In the genomic region with DNA sequence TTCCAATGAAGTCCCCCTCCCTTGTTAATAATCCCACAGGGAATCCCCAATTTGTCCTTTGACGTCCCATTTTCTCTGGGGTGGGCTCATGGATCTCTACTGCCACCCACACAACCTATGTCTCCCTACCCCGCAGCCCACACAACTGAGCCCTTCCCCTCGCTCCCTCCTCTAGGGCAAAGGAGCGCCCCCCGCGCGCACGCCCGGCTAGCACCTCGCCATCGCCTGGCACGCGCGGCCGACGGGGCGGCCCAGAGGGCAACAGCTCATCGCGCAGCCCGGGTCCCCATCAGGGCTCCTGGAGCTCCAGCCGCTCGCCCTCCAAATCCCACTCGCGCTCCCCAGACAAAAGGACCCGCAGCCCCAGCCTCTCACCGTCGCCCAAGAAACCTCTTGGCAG, we compare ENCODE assay signal across 8 mouse cellular contexts. TPM values are rescaled to one million over a fixed set of nuclear protein-coding genes. Genes with fewer than 3 reads are reported as not detected.
DNase-seq lines count a peak whose midpoint lies in the region; ATAC-seq lines count a peak whose summit lies in the region.
"Had no signal": no experiment of that assay in that cellular context is flagged by ENCODE, and none has a peak within 500 bp of the region (broad histone marks: within the 10 kb centered on the region; RNA-seq: fewer than 3 reads in every experiment).

No protein-coding gene starts in this region.

- no peaks in the 10 kb centered on the region for H3K9me3 ChIP-seq in liver, embryonic 11.5 days (ENCODE audit: control insufficient read depth, low read length)
- H3K9me3 ChIP-seq in forebrain, embryonic 12.5 days, result no peaks in the 10 kb centered on the region
- H3K9me3 ChIP-seq in limb, embryonic 10.5 days (replicated peaks), result no peaks in the 10 kb centered on the region
- H3K9me3 ChIP-seq in stomach, embryonic 14.5 days (ENCODE audit: control insufficient read depth, low read depth, low read length), result no peaks in the 10 kb centered on the region

- peak overlapping the region; percentile 63 for H3K4me2 ChIP-seq in liver, embryonic 11.5 days
- H3K4me2 ChIP-seq in forebrain, embryonic 12.5 days, result peak overlapping the region; percentile 92
- peak overlapping the region; percentile 89 for H3K4me2 ChIP-seq in stomach, embryonic 14.5 days (replicated peaks; ENCODE audit: low read depth, low read length)

- WGBS in liver, embryonic 11.5 days, result 5% methylated on average over 27 of the region's 27 CpGs
- 1% methylated on average over 27 of the region's 27 CpGs for WGBS in forebrain, embryonic 12.5 days
- WGBS in limb, embryonic 10.5 days, result 3% methylated on average over 27 of the region's 27 CpGs
- 2% methylated on average over 27 of the region's 27 CpGs for WGBS in stomach, embryonic 14.5 days

- H3K4me1 ChIP-seq in liver, embryonic 11.5 days (replicated peaks; ENCODE audit: control insufficient read depth, insufficient read depth, low read length), result no peaks in the 10 kb centered on the region
- H3K4me1 ChIP-seq in forebrain, embryonic 12.5 days, result peaks cover 24% of the 10 kb centered on the region
- peaks cover 24% of the 10 kb centered on the region for H3K4me1 ChIP-seq in limb, embryonic 10.5 days
- H3K4me1 ChIP-seq in stomach, embryonic 14.5 days (ENCODE audit: control insufficient read depth, insufficient read depth, low read length), result 0 out of 2 replicates have a peak, but pooled peaks cover 3% of the 10 kb centered on the region

- peaks cover 89% of the 10 kb centered on the region for H3K27me3 ChIP-seq in liver, embryonic 11.5 days (replicated peaks; ENCODE audit: control insufficient read depth, insufficient read depth, low read length)
- peaks cover 93% of the 10 kb centered on the region for H3K27me3 ChIP-seq in forebrain, embryonic 12.5 days
- peaks cover 97% of the 10 kb centered on the region for H3K27me3 ChIP-seq in limb, embryonic 10.5 days (ENCODE audit: low read depth, poor library complexity, severe bottlenecking)
- peaks cover 24% of the 10 kb centered on the region for H3K27me3 ChIP-seq in stomach, embryonic 14.5 days (ENCODE audit: control insufficient read depth, insufficient read depth, low read length)

- no peak overlapping the region for H3K9ac ChIP-seq in liver, embryonic 11.5 days (ENCODE audit: low read depth, low read length)
- H3K9ac ChIP-seq in forebrain, embryonic 12.5 days, result no peak overlapping the region
- H3K9ac ChIP-seq in stomach, embryonic 14.5 days (replicated peaks; ENCODE audit: low read depth, low read length), result peak overlapping the region; percentile 41; the same call in 1 of the 2 replicates

- H3K36me3 ChIP-seq in liver, embryonic 11.5 days (ENCODE audit: control insufficient read depth, insufficient read depth, low read length), result no peaks in the 10 kb centered on the region
- H3K36me3 ChIP-seq in forebrain, embryonic 12.5 days (replicated peaks), result no peaks in the 10 kb centered on the region
- no peaks in the 10 kb centered on the region for H3K36me3 ChIP-seq in limb, embryonic 10.5 days
- no peaks in the 10 kb centered on the region for H3K36me3 ChIP-seq in stomach, embryonic 14.5 days (ENCODE audit: control insufficient read depth, insufficient read depth, low read length)

- peak overlapping the region; percentile 42; the same call in 1 of the 2 replicates for H3K4me3 ChIP-seq in liver, embryonic 11.5 days (ENCODE audit: low read depth, low read length)
- peak overlapping the region; percentile 48 for H3K4me3 ChIP-seq in forebrain, embryonic 12.5 days (replicated peaks)
- H3K4me3 ChIP-seq in limb, embryonic 10.5 days, result peak overlapping the region; percentile 55
- H3K4me3 ChIP-seq in stomach, embryonic 14.5 days (ENCODE audit: low read depth, low read length), result peak overlapping the region; percentile 49

- H3K27ac ChIP-seq in liver, embryonic 11.5 days (ENCODE audit: low read depth, low read length), result no peak overlapping the region
- H3K27ac ChIP-seq in forebrain, embryonic 12.5 days, result no peak overlapping the region
- no peak overlapping the region for H3K27ac ChIP-seq in limb, embryonic 10.5 days
- H3K27ac ChIP-seq in stomach, embryonic 14.5 days (ENCODE audit: low read length), result no peak overlapping the region
- H3K27ac ChIP-seq: macrophage had no signal

- no peak for DNase-seq in liver, embryonic 11.5 days (ENCODE audit: low spot score)
- DNase-seq in liver, result no peak
- DNase-seq in limb, embryonic 10.5 days (ENCODE audit: low spot score), result no peak
- DNase-seq in thymus, postnatal 0 days (ENCODE audit: low spot score), result no peak
- DNase-seq in thymus, postnatal 4 days, result no peak

- no peak for ATAC-seq in liver, embryonic 11.5 days (replicated peaks; ENCODE audit: low FRiP score)
- 0 out of 2 replicates have a peak, but pooled peaks have one; percentile 30 for ATAC-seq in forebrain, embryonic 12.5 days (ENCODE audit: low FRiP score)
- no peak for ATAC-seq in stomach, embryonic 14.5 days (ENCODE audit: insufficient number of reproducible peaks, insufficient read depth, low FRiP score, low read depth)

RNA-seq across cellular contexts. Expression of a gene that starts 19.1 kb away (rescaled TPM):
- 11.8 and 22.1 TPM in 2 replicates for polyA plus RNA-seq in liver, embryonic 11.5 days (2014; fragmentation: Nextera tagmentation; extraction: Ambion mirVana)
- 7.8 and 10.7 TPM in 2 replicates for polyA plus RNA-seq in forebrain, embryonic 12.5 days (2016; fragmentation: Nextera tagmentation; extraction: Ambion mirVana)
- polyA plus RNA-seq in limb, embryonic 10.5 days (2016; fragmentation: Nextera tagmentation; extraction: Ambion mirVana), result 34.0 and 34.8 TPM in 2 replicates
- polyA plus RNA-seq in stomach, embryonic 14.5 days (2014; fragmentation: Nextera tagmentation; extraction: Ambion mirVana), result 221 and 237 TPM in 2 replicates
- 23.7 and 29.1 TPM in 2 replicates for polyA plus RNA-seq in thymus, postnatal 0 days (2015; fragmentation: Nextera tagmentation; extraction: Ambion mirVana)
